Mouse (Mus musculus): ENCODE results near the gene Serpina11.

Gene Serpina11

GRCm38 (mm10) chr12:103971080-103971479, 18.7 kb downstream of the Serpina11 start:
- 75% methylated on average over 4 of the region's 4 CpGs for WGBS

GRCm38 (mm10) chr12:103969577-103970116, 20.1 kb downstream of the Serpina11 start:
- 90% methylated on average over 9 of the region's 9 CpGs for WGBS

- WGBS: 76% methylated on average over 3 of the region's 3 CpGs
These were observed 23.0 kb downstream of the Serpina11 start for GRCm38 (mm10) chr12:103966761-103967160.

GRCm38 (mm10) chr12:103963288-103963687, 26.5 kb downstream of the Serpina11 start:
- 73% methylated on average over 4 of the region's 4 CpGs for WGBS

DNA sequence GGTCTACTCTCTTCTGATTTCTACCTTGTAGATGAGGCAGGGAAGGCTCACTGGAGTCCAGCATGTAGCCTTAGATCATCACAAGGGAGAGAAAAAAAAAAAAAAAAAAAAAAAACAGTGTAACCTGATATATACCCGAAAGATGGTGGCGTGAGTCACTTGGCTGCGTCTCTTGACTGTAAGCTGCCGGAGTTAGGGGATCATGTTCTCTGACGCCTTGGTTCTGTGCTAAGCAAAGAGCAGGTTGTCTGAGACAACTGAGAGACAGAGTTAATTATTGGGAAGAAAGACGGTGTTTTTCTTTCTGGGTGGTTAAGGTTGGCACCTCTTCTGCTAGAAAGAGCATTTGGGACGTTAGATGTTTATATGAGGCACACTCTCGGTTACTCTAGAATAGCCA, 26.9 kb downstream of the Serpina11 start:
- 78% methylated on average over 8 of the region's 8 CpGs for WGBS

DNA sequence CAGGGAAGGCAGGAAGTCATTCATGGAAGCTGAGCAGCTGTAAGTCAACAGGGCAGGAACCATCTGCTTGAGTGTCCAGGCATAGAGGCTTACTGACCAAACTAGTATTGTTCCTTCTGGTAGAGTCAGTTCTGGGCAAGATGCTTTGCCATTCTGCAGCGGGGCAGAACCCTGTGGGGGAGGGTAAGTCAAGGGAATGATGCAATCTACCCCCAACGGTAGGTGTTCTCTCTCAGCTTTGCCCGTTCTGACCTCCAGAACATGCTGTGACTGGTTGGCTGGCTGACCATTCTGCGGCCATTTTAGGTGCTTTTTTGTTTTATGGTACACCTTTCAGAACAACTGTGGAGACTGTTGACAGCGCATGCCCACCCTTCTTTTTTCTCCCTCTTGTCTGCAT, 27.4 kb downstream of the Serpina11 start:
- WGBS: 82% methylated on average over 5 of the region's 5 CpGs

- WGBS: 96% methylated on average over 1 of the region's 1 CpGs
These were observed 28.0 kb downstream of the Serpina11 start for GRCm38 (mm10) chr12:103961716-103962115.

GRCm38 (mm10) chr12:103958798-103959197, 31.0 kb downstream of the Serpina11 start, which contains the start of gene Serpina1e:
Gene Serpina1e, minus strand, starts transcription at chr12:103958975.
- WGBS: 74% methylated on average over 3 of the region's 3 CpGs

- 83% methylated on average over 2 of the region's 2 CpGs for WGBS
These were observed 33.2 kb downstream of the Serpina11 start for GRCm38 (mm10) chr12:103956555-103956954.

- WGBS: 83% methylated on average over 3 of the region's 3 CpGs
These were observed 36.8 kb downstream of the Serpina11 start for GRCm38 (mm10) chr12:103952972-103953371.

GRCm38 (mm10) chr12:103946243-103946642, 43.5 kb downstream of the Serpina11 start:
- WGBS: 87% methylated on average over 4 of the region's 4 CpGs

Data from cerebral cortex, adult 2 months (tissue).